17 mouse cellular contexts compared by ENCODE assay signal in the genomic region with DNA sequence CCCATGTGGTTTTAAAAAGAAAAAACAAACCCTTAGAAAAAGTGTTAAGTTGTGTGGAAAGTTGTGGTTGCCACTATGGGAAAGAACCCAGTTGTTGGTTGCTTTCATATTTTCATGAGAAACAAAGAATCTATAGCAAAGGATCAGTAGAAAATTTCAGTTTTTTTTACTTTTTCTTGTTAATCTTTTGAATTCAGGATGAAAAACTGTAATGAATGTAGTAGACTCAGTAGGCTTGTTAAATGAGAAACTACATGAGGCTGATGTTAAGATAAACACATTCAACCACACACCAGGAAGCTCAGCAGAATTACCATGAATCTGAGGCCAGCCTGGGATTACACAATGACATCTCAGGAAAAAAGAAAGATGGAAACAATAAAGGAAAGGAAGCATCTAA.
"Had no signal": no experiment of that assay in that cellular context is flagged by ENCODE, and none has a peak within 500 bp of the region (broad histone marks: within the 10 kb centered on the region; RNA-seq: fewer than 3 reads in every experiment).

No protein-coding gene starts in this region.

- H3K36me3 ChIP-seq: lung, embryonic 15.5 days; midbrain, embryonic 13.5 days; midbrain, embryonic 15.5 days; neural tube, embryonic 12.5 days; stomach, embryonic 15.5 days had no signal

- H3K27me3 ChIP-seq: lung, embryonic 15.5 days; megakaryocyte, embryonic 14.5 days; midbrain, embryonic 13.5 days; midbrain, embryonic 15.5 days; neural tube, embryonic 12.5 days; stomach, embryonic 15.5 days had no signal

- H3K4me1 ChIP-seq: lung, embryonic 15.5 days; midbrain, embryonic 13.5 days; midbrain, embryonic 15.5 days; neural tube, embryonic 12.5 days; stomach, embryonic 15.5 days had no signal

- H3K4me3 ChIP-seq: lung, embryonic 15.5 days; megakaryocyte, embryonic 14.5 days; midbrain, embryonic 13.5 days; midbrain, embryonic 15.5 days; myocyte; neural tube, embryonic 12.5 days; stomach, embryonic 15.5 days had no signal

- ATAC-seq: lung, postnatal 0 days; midbrain, embryonic 13.5 days; midbrain, embryonic 15.5 days had no signal

- H3K9me3 ChIP-seq: lung, embryonic 15.5 days; megakaryocyte, embryonic 14.5 days; midbrain, embryonic 13.5 days; midbrain, embryonic 15.5 days; neural tube, embryonic 12.5 days; stomach, embryonic 15.5 days had no signal

- H3K27ac ChIP-seq: lung, embryonic 15.5 days; macrophage; midbrain, embryonic 13.5 days; midbrain, embryonic 15.5 days; neural tube, embryonic 12.5 days; stomach, embryonic 15.5 days; stomach, postnatal 0 days had no signal

- DNase-seq: lung, adult 2 months; lung, postnatal 14 days; lung, postnatal 36 days; right cerebral cortex, postnatal 14 days; thymus, adult 2 months; thymus, postnatal 25 days; thymus, postnatal 4 days had no signal
